Mouse (Mus musculus) stomach, embryonic 16.5 days (tissue): Measurements from ENCODE around the gene Foxred2. TPM values are rescaled to one million over a fixed set of nuclear protein-coding genes. Genes with fewer than 3 reads are reported as not detected.

ENCODE experiments used
- ATAC-seq: fragments of 200-750 bp; cut with Nextera tagmentation; 2 replicates; pipeline ENCODE4 v1.8.0; 2017; ENCODE audit warnings: moderate number of reproducible peaks, moderate TSS enrichment; ENCODE audit not compliant: insufficient read depth, low FRiP score
- H3K27ac ChIP-seq: fragments of 300-500 bp; sonication (generic); 2 replicates; pipeline ENCODE4 v1.5.1; 2014; ENCODE audit warnings: low read length
- H3K27me3 ChIP-seq: fragments of 300-500 bp; sonication (generic); 2 replicates; pipeline ENCODE4 v1.6.1; 2014; ENCODE audit warnings: low read length, control low read depth, mixed read lengths; ENCODE audit not compliant: control insufficient read depth, insufficient read depth
- H3K36me3 ChIP-seq: fragments of 300-500 bp; sonication (generic); 2 replicates; pipeline ENCODE4 v1.6.1; 2014; ENCODE audit warnings: low read length; ENCODE audit not compliant: control insufficient read depth, insufficient read depth
- H3K4me1 ChIP-seq: fragments of 300-500 bp; sonication (generic); 2 replicates; pipeline ENCODE4 v1.6.1; 2014; ENCODE audit warnings: low read length, control low read depth, mixed read lengths; ENCODE audit not compliant: control insufficient read depth, insufficient read depth
- H3K4me2 ChIP-seq: fragments of 300-500 bp; sonication (generic); 2 replicates; pipeline ENCODE4 v1.6.1; 2014; ENCODE audit warnings: low read depth, low read length, mixed read lengths
- H3K4me3 ChIP-seq: fragments of 300-500 bp; sonication (generic); replicated peaks from 2 replicates; pipeline ENCODE4 v1.5.1; 2014; ENCODE audit warnings: mild to moderate bottlenecking, low read length
- H3K9ac ChIP-seq: fragments of 300-500 bp; sonication (generic); 2 replicates; pipeline ENCODE4 v1.6.1; 2014; ENCODE audit warnings: low read length
- H3K9me3 ChIP-seq: fragments of 300-500 bp; sonication (generic); replicated peaks from 2 replicates; pipeline ENCODE4 v1.6.1; 2016; ENCODE audit warnings: low read length, control low read depth; ENCODE audit not compliant: control insufficient read depth
- WGBS: fragments of 180-500 bp; shearing (Covaris S2); extraction: QIAGEN DNeasy Blood & Tissue Kit; methylation state at CpG from one replicate; pipeline ENCODE4 v1.1.7; 2014; 5-methylcytosine and 5-hydroxymethylcytosine counted together
- polyA plus RNA-seq: library from polyadenylated mRNA; unstranded; fragments of >200 nt; fragmentation: Nextera tagmentation; extraction: Ambion mirVana; gene quantifications from 2 replicates; pipeline ENCODE4 v1.2.1, GENCODE M21; 2015

The Foxred2 gene
- polyA plus RNA-seq, 1 experiment from 2014 or later, result 3.3 TPM

DNA sequence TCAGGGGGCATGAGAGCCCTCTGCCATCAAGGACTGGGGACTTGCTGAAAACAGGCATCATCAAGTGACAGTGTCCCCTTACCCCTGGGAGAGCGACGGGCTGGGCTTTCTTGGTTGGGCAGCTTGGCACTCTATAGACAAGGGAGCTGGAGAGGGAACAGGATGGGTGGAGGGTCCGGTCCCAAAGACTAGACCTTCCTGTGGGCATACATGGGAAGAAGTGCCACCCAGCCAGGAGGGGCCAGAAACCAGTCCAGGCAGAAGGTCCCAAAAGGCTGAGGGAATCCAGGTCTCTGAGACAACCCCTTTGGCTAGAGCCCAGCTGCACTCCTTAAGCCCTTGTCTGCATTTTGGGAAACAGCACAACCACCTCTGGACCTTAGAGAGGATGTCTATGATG is 42.0 kb downstream of the Foxred2 start:
- no peak overlapping the region for H3K4me3 ChIP-seq
- H3K4me2 ChIP-seq, result no peak overlapping the region
- no peaks in the 10 kb centered on the region for H3K9me3 ChIP-seq
- peaks cover 4% of the 10 kb centered on the region for H3K36me3 ChIP-seq
- no peak overlapping the region for H3K27ac ChIP-seq
- H3K4me1 ChIP-seq, result peaks cover 7% of the 10 kb centered on the region
- 98% methylated on average over 3 of the region's 3 CpGs for WGBS
- H3K27me3 ChIP-seq, result no peaks in the 10 kb centered on the region
- no peak overlapping the region for H3K9ac ChIP-seq
- ATAC-seq, result no peak

DNA sequence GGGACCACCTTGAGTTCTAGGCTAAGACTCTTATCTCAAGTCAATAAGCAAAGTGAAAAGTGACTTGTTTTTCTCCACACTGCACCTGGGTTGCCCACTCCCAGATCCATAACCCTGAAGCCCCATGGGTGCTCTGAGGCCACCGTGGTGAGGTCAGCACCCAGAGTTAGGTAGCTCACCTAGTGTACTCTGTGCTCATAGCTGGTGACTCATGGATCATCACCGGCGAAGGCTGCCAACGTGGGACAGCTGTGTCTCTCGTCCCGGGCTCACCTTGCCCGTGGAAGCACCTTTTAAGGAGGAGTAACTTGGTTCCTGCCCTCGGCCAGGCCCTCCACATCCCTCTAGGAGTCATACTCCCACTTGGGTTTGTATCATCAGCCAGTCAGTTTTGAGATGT is 43.5 kb downstream of the Foxred2 start:
- Histone ChIP-seq H3K4me1 (peaks cover 11% of the 10 kb centered on the region), H3K4me3 (no peak overlapping the region), H3K27me3 (no peaks in the 10 kb centered on the region), H3K36me3 (peaks cover 4% of the 10 kb centered on the region), H3K9me3 (no peaks in the 10 kb centered on the region), H3K9ac (no peak overlapping the region; the same call in 1 of the 2 replicates), H3K27ac (no peak overlapping the region), H3K4me2 (no peak overlapping the region)
- 68% methylated on average over 8 of the region's 8 CpGs for WGBS
- no peak for ATAC-seq

- H3K27ac ChIP-seq, result no peak overlapping the region
- no peak overlapping the region; the same call in 1 of the 2 replicates for H3K9ac ChIP-seq
These were observed 43.9 kb downstream of the Foxred2 start for GRCm38 (mm10) chr15:77912585-77912984.

GRCm38 (mm10) chr15:77912048-77912447 is 44.5 kb downstream of the Foxred2 start:
- 39% methylated on average over 5 of the region's 5 CpGs for WGBS
- no peak overlapping the region for H3K4me2 ChIP-seq
- no peaks in the 10 kb centered on the region for H3K27me3 ChIP-seq
- no peak overlapping the region; the same call in 1 of the 2 replicates for H3K27ac ChIP-seq
- H3K9me3 ChIP-seq, result no peaks in the 10 kb centered on the region
- H3K4me3 ChIP-seq, result no peak overlapping the region
- ATAC-seq, result no peak
- peaks cover 4% of the 10 kb centered on the region; the same call in 1 of the 2 replicates for H3K36me3 ChIP-seq
- H3K9ac ChIP-seq, result no peak overlapping the region
- H3K4me1 ChIP-seq, result peaks cover 16% of the 10 kb centered on the region

More at GRCm38 (mm10) chr15:77912585-77912984, 43.9 kb downstream of the Foxred2 start:
- WGBS, result 56% methylated on average over 7 of the region's 7 CpGs
- H3K4me3 ChIP-seq, result no peak overlapping the region
- H3K27me3 ChIP-seq, result no peaks in the 10 kb centered on the region
- H3K9me3 ChIP-seq, result no peaks in the 10 kb centered on the region
- no peak for ATAC-seq
- no peak overlapping the region for H3K4me2 ChIP-seq
- peaks cover 4% of the 10 kb centered on the region for H3K36me3 ChIP-seq
- peaks cover 13% of the 10 kb centered on the region for H3K4me1 ChIP-seq

DNA sequence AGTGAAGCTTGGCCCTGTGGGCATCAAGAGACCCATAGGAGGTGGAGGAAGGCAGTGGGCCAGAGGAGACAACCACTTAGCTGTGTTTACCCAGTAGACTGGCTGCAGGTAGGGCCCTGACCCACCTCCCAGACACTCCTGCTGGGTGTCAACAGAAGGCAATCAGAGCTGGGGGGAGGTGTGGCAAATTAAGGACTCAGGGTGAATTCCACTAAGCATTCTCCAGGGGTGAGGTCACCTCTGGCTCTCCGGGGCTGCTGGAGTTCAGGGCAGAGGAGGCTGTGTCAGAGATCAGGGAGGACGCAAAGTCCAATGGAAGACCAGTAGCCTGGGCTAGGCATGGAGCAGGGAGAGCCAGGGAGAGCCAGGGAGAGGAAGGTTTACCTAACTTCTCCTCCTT is 45.5 kb downstream of the Foxred2 start:
- Histone ChIP-seq H3K4me1 (peaks cover 25% of the 10 kb centered on the region), H3K4me3 (no peak overlapping the region), H3K9me3 (no peaks in the 10 kb centered on the region), H3K36me3 (peaks cover under 1% of the 10 kb centered on the region; the same call in 1 of the 2 replicates), H3K27me3 (no peaks in the 10 kb centered on the region), H3K9ac (0 out of 2 replicates have a peak overlapping the region, but pooled peaks have one; percentile 13), H3K4me2 (no peak overlapping the region), H3K27ac (peak overlapping the region; percentile 59)
- ATAC-seq, result peak; percentile 74; the same call in 1 of the 2 replicates
- WGBS, result 15% methylated on average over 2 of the region's 2 CpGs

DNA sequence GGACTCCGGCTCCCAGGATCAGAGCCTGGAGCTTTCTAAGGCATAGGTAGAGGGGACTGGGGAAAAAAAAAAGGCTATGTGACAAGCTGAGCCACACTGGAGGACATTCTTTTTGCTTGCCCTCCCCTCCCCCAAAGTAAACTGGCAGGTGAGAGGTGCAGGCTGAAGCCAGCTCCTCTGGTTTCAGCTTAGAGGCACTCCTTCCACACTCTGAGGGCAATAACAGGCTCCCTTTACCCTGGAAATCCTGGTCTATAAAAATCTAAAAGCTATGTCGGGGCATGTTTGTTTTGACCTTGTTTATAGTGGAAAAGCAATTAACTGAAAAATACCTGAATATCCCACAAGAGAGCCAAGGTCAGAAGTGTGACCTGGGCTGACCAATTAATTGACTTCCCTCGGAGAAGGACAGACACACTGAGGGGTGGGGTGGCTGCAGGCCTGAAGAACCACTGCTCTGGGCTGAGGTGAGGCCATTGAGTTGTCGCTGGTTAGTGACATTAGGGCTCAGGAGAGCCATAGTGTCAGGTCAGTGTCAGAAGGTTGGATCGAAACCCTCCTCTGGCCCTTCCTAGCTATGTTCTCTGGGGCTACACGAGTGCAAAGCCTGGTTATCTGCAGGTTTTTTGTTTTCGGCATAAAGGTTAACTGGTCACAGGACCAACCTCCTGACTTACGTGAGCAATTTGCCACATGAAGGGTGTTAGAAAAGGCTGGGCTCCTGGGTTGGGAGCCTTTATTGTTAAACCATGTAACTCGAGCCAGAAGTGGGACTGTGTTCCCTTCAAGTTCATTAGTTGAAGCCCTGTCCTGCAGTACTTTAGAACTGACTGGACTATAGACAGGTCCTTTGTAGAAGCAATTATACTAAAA is 48.6 kb downstream of the Foxred2 start:
- H3K27ac ChIP-seq, result peak overlapping the region; percentile 86
- ATAC-seq, result 0 out of 2 replicates have a peak, but pooled peaks have one; percentile 18
- WGBS, result 51% methylated on average over 9 of the region's 9 CpGs
- no peaks in the 10 kb centered on the region for H3K9me3 ChIP-seq
- H3K4me2 ChIP-seq, result no peak overlapping the region
- H3K4me3 ChIP-seq, result no peak overlapping the region
- 0 out of 2 replicates have a peak overlapping the region, but pooled peaks have one; percentile 18 for H3K9ac ChIP-seq
- H3K27me3 ChIP-seq, result no peaks in the 10 kb centered on the region
- H3K4me1 ChIP-seq, result peaks cover 48% of the 10 kb centered on the region
- H3K36me3 ChIP-seq, result no peaks in the 10 kb centered on the region

DNA sequence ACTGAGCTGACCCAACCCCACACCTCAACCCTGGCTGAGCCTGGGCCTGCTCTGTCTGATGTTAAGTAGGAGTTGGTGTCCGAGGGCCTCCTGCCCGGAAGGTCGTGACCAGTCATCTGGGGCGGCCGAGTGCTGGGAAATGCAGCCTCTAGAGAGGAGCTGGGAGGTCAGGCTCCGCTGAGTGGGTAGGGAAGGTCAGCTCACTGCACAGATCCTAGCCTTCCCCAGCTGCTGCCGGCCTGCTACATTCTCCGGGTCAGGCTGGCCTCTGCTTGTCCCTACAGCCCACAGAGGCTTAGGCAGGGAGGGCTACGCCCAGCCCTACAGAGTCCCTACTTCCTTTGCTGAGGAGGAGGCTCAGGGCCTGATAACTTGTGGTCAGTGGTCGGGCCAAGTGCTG is 50.0 kb downstream of the Foxred2 start:
- H3K36me3 ChIP-seq, result no peaks in the 10 kb centered on the region
- no peak for ATAC-seq
- H3K9me3 ChIP-seq, result no peaks in the 10 kb centered on the region
- H3K4me2 ChIP-seq, result no peak overlapping the region
- 0 out of 2 replicates have a peak overlapping the region, but pooled peaks have one; percentile 4 for H3K27ac ChIP-seq
- H3K4me1 ChIP-seq, result peaks cover 48% of the 10 kb centered on the region
- no peak overlapping the region for H3K4me3 ChIP-seq
- H3K27me3 ChIP-seq, result no peaks in the 10 kb centered on the region
- WGBS, result 51% methylated on average over 10 of the region's 10 CpGs
- H3K9ac ChIP-seq, result peak overlapping the region; percentile 34; the same call in 1 of the 2 replicates

DNA sequence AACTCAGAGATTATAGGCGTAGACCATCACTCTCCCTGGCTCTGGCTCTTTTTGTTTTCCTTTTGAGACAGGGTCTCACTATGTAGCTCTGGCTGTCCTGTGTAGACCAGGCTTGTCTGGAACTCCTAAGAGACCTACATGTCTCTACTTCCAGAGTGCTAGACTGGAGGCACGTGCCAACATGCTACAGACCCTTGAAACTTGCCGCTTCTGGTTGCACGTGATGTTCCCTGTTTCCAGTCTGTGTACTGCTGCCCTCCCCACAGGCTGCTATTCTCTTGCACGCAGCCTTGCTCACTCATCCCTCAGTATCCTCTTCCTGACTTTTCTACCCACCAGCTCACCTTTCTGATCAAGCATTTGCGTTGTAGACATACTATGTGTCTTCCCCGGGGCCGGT is 50.4 kb downstream of the Foxred2 start:
- H3K4me2 ChIP-seq, result peak overlapping the region; percentile 65; the same call in 1 of the 2 replicates
- no peaks in the 10 kb centered on the region for H3K9me3 ChIP-seq

More for the DNA sequence above, 50.4 kb downstream of the Foxred2 start:
- Histone ChIP-seq H3K4me3 (no peak overlapping the region), H3K4me1 (peaks cover 46% of the 10 kb centered on the region), H3K27ac (peak overlapping the region; percentile 90), H3K27me3 (no peaks in the 10 kb centered on the region), H3K9ac (no peak overlapping the region; the same call in 1 of the 2 replicates), H3K36me3 (no peaks in the 10 kb centered on the region)
- 76% methylated on average over 8 of the region's 8 CpGs for WGBS
- ATAC-seq, result no peak
